Mouse (Mus musculus): ENCODE measurements at regions not wholly inside any gene's neighbourhood (a gene's known extent, or its start where the extent isn't known, plus 50 kb on each side); places are given as distances from the start of the nearest gene placed in this dataset.
A peak's percentile ranks its signal among the peaks of the same experiment; 100 is the strongest.

DNA sequence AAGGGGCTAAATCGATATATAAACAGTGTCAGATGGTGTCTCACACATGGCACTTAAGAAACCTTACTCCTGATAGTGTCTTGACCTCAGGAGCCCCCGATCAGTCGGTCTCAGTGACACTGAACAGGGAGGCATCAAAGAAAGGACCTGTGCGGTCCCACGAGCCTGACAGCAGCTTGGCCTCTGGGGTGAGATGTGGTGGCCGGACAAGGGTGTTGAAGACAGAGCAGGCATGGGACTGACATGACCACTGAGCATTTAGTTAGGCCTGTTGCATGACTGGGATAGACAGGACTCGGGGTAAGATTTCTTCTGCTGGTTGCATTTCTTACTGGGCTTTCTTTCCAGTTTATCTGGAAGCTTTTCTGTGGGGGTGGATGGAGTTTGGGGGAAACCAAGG, 99.3 kb upstream of the Jag1 start:
- DNase-seq (no peak), ATAC-seq (no peak)
- 85% methylated on average over 7 of the region's 7 CpGs for WGBS
- Histone ChIP-seq H3K9ac (no peak overlapping the region), H3K9me3 (ENCODE audit: low read length) (no peaks in the 10 kb centered on the region), H3K27ac (ENCODE audit: low read depth, low read length) (no peak overlapping the region), H3K4me2 (ENCODE audit: low read depth) (no peak overlapping the region), H3K36me3 (ENCODE audit: insufficient read depth) (no peaks in the 10 kb centered on the region), H3K4me3 (ENCODE audit: low read depth, low read length) (no peak overlapping the region), H3K27me3 (ENCODE audit: insufficient read depth, low read length) (no peaks in the 10 kb centered on the region), H3K4me1 (ENCODE audit: insufficient read depth) (no peaks in the 10 kb centered on the region)
- no peak for TF ChIP-seq CTCF (IDR thresholded peaks at IDR 0.05; ENCODE audit: low read depth)

DNA sequence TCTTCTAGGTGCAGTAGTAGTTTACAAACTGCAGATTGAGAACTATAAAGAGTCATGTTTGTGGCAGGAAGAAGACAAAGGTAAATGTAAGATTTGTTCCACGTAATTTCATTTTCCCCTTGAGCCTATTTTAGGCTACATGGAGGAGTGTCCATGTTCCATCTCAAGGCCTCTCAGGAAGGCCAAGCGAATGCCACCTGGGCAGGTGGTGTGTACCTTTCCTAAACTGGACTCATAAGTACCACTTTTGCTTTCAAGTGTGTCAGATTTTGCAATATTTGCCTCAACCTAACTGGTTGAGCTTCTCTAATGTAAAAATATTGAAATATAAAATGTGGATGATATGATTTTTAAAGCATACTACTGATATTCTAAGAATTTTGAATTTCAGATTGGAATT, 91.4 kb upstream of the Jag1 start:
- Histone ChIP-seq H3K4me3 (ENCODE audit: low read depth, low read length) (no peak overlapping the region), H3K4me2 (ENCODE audit: low read depth) (no peak overlapping the region), H3K4me1 (ENCODE audit: insufficient read depth) (no peaks in the 10 kb centered on the region), H3K36me3 (ENCODE audit: insufficient read depth) (no peaks in the 10 kb centered on the region), H3K27me3 (ENCODE audit: insufficient read depth, low read length) (no peaks in the 10 kb centered on the region), H3K9ac (no peak overlapping the region), H3K27ac (ENCODE audit: low read depth, low read length) (no peak overlapping the region), H3K9me3 (ENCODE audit: low read length) (no peaks in the 10 kb centered on the region)
- no peak for ATAC-seq
- 88% methylated on average over 2 of the region's 2 CpGs for WGBS
- DNase-seq, result no peak
- no peak for TF ChIP-seq CTCF (IDR thresholded peaks at IDR 0.05; ENCODE audit: low read depth)

DNA sequence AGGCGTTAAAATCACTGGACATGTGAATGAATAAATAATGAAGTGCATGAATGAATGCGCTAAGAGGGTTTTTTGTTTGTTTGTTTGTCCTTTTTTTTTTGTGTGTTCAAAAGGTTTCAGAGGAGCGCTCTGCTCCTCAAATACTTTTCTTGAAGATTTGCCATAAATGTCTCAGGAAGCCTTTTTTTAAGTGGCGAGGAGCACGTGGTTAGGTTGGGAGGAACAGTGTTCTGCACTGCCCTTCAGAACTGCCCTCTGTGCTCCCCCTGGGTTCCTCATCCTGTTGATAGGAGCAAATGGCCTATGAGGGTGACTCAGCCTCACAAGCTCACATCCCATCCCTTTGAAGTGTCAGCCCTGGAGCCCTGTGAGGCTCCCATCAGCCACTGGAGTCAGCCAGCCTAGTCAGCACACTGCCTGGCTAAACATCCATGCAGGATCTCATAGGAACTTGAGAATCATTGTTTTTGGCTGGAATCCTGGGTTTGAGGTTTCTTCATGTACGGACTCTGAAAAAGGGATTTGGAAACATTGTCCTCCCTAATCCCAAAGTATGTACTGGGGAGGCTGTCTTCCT, 87.9 kb upstream of the Jag1 start:
- Histone ChIP-seq H3K4me2 (ENCODE audit: low read depth) (no peak overlapping the region), H3K36me3 (ENCODE audit: insufficient read depth) (no peaks in the 10 kb centered on the region), H3K9ac (no peak overlapping the region), H3K27me3 (ENCODE audit: insufficient read depth, low read length) (no peaks in the 10 kb centered on the region), H3K4me3 (ENCODE audit: low read depth, low read length) (no peak overlapping the region), H3K4me1 (ENCODE audit: insufficient read depth) (no peaks in the 10 kb centered on the region), H3K27ac (ENCODE audit: low read depth, low read length) (no peak overlapping the region), H3K9me3 (ENCODE audit: low read length) (no peaks in the 10 kb centered on the region)
- TF ChIP-seq CTCF (IDR thresholded peaks at IDR 0.05; ENCODE audit: low read depth), result no peak
- 56% methylated on average over 6 of the region's 6 CpGs for WGBS
- no peak for ATAC-seq
- DNase-seq, result no peak

DNA sequence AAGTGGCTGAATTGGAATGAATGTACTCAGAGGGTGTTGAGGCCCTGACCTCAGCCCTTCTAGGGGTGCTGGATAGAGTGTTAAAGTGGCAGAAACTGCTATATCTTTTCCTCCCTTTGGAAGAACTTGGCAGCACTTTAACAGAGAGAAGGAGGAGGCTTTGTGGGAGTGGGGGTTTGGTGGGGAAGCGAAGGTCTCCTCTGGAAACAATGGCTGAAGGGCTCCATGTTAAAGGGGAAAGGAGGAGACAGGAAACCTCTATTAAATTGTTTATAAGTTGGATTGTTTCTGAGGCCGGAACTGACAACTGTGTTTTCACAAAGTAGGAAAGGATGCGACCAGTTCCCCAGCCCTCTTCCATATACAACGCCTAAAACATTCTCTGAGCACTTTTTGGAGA, 83.7 kb upstream of the Jag1 start:
- Histone ChIP-seq H3K9ac (no peak overlapping the region), H3K36me3 (ENCODE audit: insufficient read depth) (no peaks in the 10 kb centered on the region), H3K4me3 (ENCODE audit: low read depth, low read length) (no peak overlapping the region), H3K9me3 (ENCODE audit: low read length) (no peaks in the 10 kb centered on the region), H3K27me3 (ENCODE audit: insufficient read depth, low read length) (no peaks in the 10 kb centered on the region), H3K4me2 (ENCODE audit: low read depth) (no peak overlapping the region), H3K27ac (ENCODE audit: low read depth, low read length) (no peak overlapping the region), H3K4me1 (ENCODE audit: insufficient read depth) (no peaks in the 10 kb centered on the region)
- no peak for DNase-seq
- no peak for TF ChIP-seq CTCF (IDR thresholded peaks at IDR 0.05; ENCODE audit: low read depth)
- no peak for ATAC-seq
- 91% methylated on average over 4 of the region's 4 CpGs for WGBS

DNA sequence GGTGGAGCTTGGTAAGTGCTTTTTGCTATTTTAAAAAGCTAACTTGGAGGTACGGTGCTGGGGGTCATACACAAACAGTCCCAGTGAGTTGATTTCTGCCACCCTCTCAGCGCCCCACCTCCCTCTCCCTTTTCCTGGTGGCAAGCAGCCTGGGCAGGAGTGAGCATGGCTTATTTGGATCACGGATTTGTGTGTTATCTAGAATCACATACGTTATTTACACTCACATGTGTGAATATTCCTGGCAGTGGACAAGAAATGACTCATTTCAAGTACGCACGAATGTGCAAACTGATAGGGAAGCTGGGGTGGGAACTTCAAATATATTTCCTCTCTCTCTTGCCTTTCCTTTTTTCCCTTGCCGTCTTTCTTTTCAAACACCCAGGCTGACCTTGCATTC, 75.7 kb upstream of the Jag1 start:
- Histone ChIP-seq H3K4me1 (ENCODE audit: insufficient read depth) (no peaks in the 10 kb centered on the region), H3K27me3 (ENCODE audit: insufficient read depth, low read length) (no peaks in the 10 kb centered on the region), H3K36me3 (ENCODE audit: insufficient read depth) (no peaks in the 10 kb centered on the region), H3K9me3 (ENCODE audit: low read length) (no peaks in the 10 kb centered on the region), H3K27ac (ENCODE audit: low read depth, low read length) (no peak overlapping the region), H3K9ac (no peak overlapping the region), H3K4me3 (ENCODE audit: low read depth, low read length) (no peak overlapping the region), H3K4me2 (ENCODE audit: low read depth) (no peak overlapping the region)
- TF ChIP-seq CTCF (IDR thresholded peaks at IDR 0.05; ENCODE audit: low read depth), result no peak
- 71% methylated on average over 7 of the region's 7 CpGs for WGBS
- DNase-seq, result no peak
- no peak for ATAC-seq

DNA sequence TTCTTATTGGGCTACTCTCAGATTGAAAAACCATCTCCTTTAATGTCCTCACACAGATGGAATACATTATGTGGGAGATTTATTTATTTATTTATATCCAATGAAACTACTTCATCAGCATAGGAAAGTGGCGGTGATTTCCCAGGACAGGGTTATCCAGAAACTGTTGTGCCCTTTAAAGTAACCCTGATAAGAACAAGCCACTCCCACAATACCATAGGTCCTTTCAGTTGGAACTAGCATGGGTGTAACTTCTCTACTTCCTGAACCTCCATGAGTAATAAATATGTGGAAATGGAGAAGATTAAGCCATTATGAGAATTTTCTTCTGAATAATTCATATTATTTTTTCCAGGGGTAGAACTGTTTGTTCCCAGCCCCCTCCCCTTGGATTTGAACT, 52.7 kb upstream of the Jag1 start:
- no peak overlapping the region for H3K27ac ChIP-seq (ENCODE audit: low read depth, low read length)
- no peaks in the 10 kb centered on the region for H3K4me1 ChIP-seq (ENCODE audit: insufficient read depth)
- no peak overlapping the region for H3K4me2 ChIP-seq (ENCODE audit: low read depth)
- no peak overlapping the region for H3K9ac ChIP-seq
- 98% methylated on average over 1 of the region's 1 CpGs for WGBS
- H3K9me3 ChIP-seq (ENCODE audit: low read length), result no peaks in the 10 kb centered on the region
- H3K27me3 ChIP-seq (ENCODE audit: insufficient read depth, low read length), result no peaks in the 10 kb centered on the region
- DNase-seq (no peak), ATAC-seq (no peak)
- H3K4me3 ChIP-seq (ENCODE audit: low read depth, low read length), result no peak overlapping the region
- H3K36me3 ChIP-seq (ENCODE audit: insufficient read depth), result no peaks in the 10 kb centered on the region
- TF ChIP-seq CTCF (IDR thresholded peaks at IDR 0.05; ENCODE audit: low read depth), result no peak

DNA sequence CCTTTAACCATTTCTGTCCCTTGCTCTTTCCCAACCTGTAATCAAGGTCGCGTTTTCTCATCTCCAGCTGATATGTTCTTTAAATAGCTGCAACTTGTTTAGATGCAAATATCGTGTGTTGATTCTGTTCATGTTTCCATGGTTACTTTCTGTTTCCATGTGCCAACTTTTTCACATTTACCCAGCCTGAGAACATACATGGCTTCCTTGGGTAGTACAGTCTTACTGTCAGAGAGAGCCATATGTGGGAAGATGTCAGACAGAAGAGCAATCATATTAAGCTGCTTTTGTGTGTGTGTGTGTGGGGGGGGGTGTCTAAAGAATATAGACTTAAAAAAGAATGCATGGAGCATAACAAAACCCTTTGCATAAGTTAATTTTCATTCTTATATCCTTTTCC, 52.2 kb upstream of the Jag1 start:
- Histone ChIP-seq H3K4me3 (ENCODE audit: low read depth, low read length) (no peak overlapping the region), H3K4me2 (ENCODE audit: low read depth) (no peak overlapping the region), H3K36me3 (ENCODE audit: insufficient read depth) (no peaks in the 10 kb centered on the region), H3K9me3 (ENCODE audit: low read length) (no peaks in the 10 kb centered on the region), H3K4me1 (ENCODE audit: insufficient read depth) (no peaks in the 10 kb centered on the region), H3K27me3 (ENCODE audit: insufficient read depth, low read length) (no peaks in the 10 kb centered on the region), H3K9ac (no peak overlapping the region), H3K27ac (ENCODE audit: low read depth, low read length) (no peak overlapping the region)
- DNase-seq, result peak; percentile 21
- 48% methylated on average over 3 of the region's 3 CpGs for WGBS
- no peak for TF ChIP-seq CTCF (IDR thresholded peaks at IDR 0.05; ENCODE audit: low read depth)
- ATAC-seq, result peak; percentile 78
